Mouse (Mus musculus) kidney, postnatal 10 days (tissue): ENCODE results near the gene Nobox.
A peak's percentile ranks its signal among the peaks of the same experiment; 100 is the strongest.

Experiments
- DNase-seq: peaks from one replicate; pipeline ENCODE4 v3.0.0; 2021; ENCODE audit warnings: mixed read lengths

Gene Nobox

GRCm38 (mm10) chr6:43272597-43272996 is 36.8 kb downstream of the Nobox start:
- peak; percentile 35 for DNase-seq

GRCm38 (mm10) chr6:43266356-43266755 is 43.0 kb downstream of the Nobox start:
- DNase-seq, result peak; percentile 75

- peak; percentile 89 for DNase-seq
Measured at GRCm38 (mm10) chr6:43265363-43266041, 43.9 kb downstream of the Nobox start, which contains the start of gene Arhgef5. Gene Arhgef5, plus strand, starts transcription at chr6:43265582.

GRCm38 (mm10) chr6:43260756-43261155 is 48.6 kb downstream of the Nobox start:
- DNase-seq, result no peak

- peak; percentile 18 for DNase-seq
Measured at GRCm38 (mm10) chr6:43254193-43254926, 55.0 kb downstream of the Nobox start.
